Mouse (Mus musculus): ENCODE measurements around the gene Ccdc183.

The Ccdc183 gene

DNA sequence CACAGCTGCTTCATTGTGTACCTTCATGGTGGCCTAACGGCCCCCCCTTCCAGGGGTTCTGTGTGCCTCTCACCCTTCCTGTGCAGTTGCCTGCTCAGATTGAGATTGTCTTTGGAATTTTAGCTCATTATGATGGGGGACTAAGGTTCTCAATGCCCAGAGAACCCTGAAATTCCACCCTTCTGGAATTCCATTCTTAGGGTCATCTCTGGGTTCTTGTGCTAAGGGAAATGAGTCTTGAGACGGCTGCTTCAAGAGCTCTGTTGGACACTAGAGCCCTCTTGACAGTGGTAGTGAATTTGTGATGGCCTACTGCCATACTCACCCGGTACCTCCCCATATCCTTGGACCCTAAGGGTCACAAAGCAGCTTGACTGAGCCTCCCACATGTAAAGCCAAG is at the start of gene Ccdc183:
Gene Ccdc183 (minus strand): TSS at position 101 of the 400 bp plus-strand sequence.
- no peak for DNase-seq (ENCODE audit: low read depth in 2 of 2, low spot score in 2 of 2)

- no peak for DNase-seq (ENCODE audit: low read depth in 2 of 2, low spot score in 2 of 2)
These were observed 49.0 kb upstream of the Ccdc183 start for GRCm38 (mm10) chr2:25666516-25666915.

DNA sequence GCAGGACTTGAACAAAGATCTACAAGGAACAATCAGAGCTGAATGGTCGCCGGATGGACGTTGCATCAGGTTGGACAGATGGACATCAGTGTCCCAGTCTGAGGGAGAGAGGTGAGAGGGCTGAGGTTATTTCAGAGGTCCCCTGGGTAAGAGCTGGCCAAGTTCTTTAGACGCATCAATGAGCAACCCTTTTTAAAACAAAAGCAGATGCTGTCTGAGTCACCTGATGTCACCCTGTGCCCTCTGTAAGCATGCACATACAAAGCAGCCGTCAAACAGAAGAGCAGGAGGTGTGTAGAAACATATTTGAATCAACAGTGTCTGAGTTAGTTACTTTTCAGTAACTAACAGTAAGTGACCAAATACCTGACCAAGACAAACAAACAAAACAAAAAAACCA is 46.6 kb upstream of the Ccdc183 start:
- DNase-seq (ENCODE audit: low read depth in 2 of 2, low spot score in 2 of 2): no peak

- DNase-seq (ENCODE audit: low read depth in 2 of 2, low spot score in 2 of 2): peak; percentile 28 to 64
These were observed 46.0 kb upstream of the Ccdc183 start for GRCm38 (mm10) chr2:25663511-25663910.

GRCm38 (mm10) chr2:25661245-25661970 is 43.9 kb upstream of the Ccdc183 start:
- no peak for DNase-seq (ENCODE audit: low read depth in 2 of 2, low spot score in 2 of 2)

- no peak for DNase-seq (ENCODE audit: low read depth in 2 of 2, low spot score in 2 of 2)
These were observed 42.8 kb upstream of the Ccdc183 start for GRCm38 (mm10) chr2:25660279-25660678.

GRCm38 (mm10) chr2:25657652-25658051 is 40.2 kb upstream of the Ccdc183 start, which contains the start of gene Lcn5:
TSS of gene Lcn5 (plus strand) at chr2:25657952.
- no peak for DNase-seq (ENCODE audit: low read depth in 2 of 2, low spot score in 2 of 2)

DNA sequence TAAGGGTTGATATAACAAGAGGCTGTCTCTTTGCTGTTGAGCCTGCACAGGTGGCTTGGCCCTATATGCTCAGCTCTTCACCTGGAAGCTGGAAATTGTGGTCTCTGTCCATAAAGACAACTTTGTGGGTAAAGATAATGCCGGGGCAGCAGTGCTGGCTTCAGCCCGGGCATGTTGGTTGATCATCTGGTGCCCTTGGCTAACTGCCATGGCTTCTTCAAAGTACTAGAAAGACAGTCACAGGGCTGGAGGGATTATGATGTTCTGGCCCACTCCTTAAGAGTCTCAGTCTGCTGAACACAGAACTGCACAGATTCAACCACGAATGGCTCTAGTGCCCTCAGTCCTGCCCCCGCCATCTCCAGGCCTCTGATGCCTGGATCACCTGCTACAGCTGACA is 39.8 kb upstream of the Ccdc183 start:
- no peak for DNase-seq (ENCODE audit: low read depth in 2 of 2, low spot score in 2 of 2)

GRCm38 (mm10) chr2:25656691-25657090 is 39.2 kb upstream of the Ccdc183 start:
- no peak for DNase-seq (ENCODE audit: low read depth in 2 of 2, low spot score in 2 of 2)

DNA sequence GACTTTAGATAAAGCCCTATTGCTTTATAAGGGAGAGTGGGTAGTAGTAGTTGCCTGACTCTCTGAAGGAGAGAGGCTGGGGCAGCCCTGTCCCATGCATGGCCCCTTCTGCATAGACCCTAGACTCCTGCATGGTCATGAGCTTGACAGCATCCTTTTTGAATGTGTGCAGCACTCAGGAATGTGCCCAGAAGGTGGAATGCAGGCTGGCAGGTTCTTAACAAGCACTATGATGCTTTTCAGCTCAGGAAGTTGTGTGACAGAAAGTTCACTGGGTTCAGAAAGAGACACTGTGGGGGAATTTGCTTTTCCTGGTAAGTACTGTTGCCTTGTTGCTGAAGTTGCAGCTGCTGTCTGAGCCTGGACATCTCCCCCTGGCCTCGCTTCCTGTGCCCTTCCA is 37.0 kb upstream of the Ccdc183 start:
- DNase-seq (ENCODE audit: low read depth in 2 of 2, low spot score in 2 of 2): no peak

GRCm38 (mm10) chr2:25652902-25653301 is 35.4 kb upstream of the Ccdc183 start, which contains the start of gene Lcn8:
TSS of gene Lcn8 (plus strand) at chr2:25653120.
- no peak for DNase-seq (ENCODE audit: low read depth in 2 of 2, low spot score in 2 of 2)

DNA sequence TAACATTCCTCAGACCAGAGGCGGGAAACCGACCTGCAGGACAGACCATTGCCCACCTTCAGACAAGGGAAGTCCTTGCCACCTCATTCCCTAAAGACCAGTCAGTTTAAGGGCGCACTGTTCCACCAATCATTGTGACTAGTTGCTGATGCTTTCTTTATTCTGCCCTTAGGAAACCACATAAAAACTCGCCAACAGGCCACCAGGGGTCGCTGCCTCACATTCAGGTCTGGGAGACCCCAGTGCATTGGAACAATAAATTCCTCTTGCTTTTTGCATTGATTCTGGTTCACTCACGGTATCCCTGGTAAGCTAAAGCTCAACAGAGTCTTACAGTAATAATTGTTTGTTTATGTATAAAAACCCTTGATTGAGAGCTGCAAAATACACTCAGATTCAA is 22.4 kb upstream of the Ccdc183 start:
- peak in 1 of 2 experiments; percentile 49 for DNase-seq (ENCODE audit: low read depth in 2 of 2, low spot score in 2 of 2)

GRCm38 (mm10) chr2:25634046-25634445 is 16.6 kb upstream of the Ccdc183 start:
- DNase-seq (ENCODE audit: low read depth in 2 of 2, low spot score in 2 of 2): no peak

DNA sequence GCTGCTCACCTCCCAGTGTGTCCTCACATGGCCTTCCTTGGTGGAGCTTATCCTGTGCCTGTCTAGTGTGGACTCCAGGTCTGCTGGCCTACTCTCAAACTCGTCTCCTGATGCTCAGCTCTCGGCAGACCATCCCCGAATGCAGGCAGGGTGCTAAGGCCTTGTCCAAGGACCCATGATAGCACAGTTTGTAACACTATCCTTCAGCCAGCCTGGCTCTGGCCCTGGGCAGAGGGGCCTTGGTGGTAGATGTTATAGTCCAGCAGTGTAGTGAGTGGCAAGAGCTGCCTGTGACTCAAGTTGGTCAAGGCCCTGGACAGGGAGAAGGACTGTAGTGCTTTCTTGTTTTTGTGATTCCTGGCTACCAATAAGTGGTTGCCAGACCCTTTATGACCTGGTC is 16.1 kb upstream of the Ccdc183 start:
- DNase-seq (ENCODE audit: low read depth in 2 of 2, low spot score in 2 of 2): no peak

DNA sequence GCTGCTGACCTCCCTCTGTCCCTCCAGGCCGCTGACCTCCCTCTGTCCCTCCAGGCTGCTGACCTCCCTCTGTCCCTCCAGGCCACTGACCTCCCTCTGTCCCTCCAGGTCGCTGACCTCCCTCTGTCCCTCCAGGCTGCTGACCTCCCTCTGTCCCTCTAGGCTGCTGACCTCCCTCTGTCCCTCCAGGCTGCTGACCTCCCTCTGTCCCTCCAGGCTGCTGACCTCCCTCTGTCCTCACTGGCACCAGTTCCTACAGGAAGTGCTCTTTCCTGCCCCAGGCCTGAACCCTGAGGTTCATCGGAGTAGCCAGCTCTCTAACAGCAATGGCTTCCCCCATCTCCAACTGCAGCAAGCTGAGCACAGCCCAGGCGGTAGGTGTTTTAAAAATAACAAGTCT is 11.3 kb upstream of the Ccdc183 start:
- DNase-seq (ENCODE audit: low read depth in 2 of 2, low spot score in 2 of 2): no peak

DNA sequence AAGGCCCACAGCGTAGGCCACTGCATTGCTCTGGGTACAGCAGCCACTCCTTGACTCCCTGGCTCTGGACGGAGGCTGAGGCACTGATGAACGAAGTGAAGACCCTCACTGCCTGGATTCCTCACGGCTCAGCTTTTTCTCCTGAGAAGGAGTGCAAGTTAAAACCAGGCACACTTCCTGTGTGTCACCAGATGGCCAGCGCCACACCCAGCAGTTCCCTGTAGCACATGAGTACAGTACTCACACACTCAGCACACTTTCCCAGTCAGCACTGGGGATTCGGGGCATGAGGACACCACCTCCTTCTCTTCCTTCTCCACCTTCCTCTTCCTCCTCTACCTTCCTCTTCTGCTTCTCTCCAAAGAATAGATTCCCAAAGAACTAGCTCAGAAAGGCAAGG is 10.3 kb upstream of the Ccdc183 start, which contains the start of gene Fcna:
Gene Fcna (minus strand): TSS at position 220 of the 400 bp plus-strand sequence.
- DNase-seq (ENCODE audit: low read depth in 2 of 2, low spot score in 2 of 2): no peak

GRCm38 (mm10) chr2:25625986-25626385 is 8.5 kb upstream of the Ccdc183 start:
- DNase-seq (ENCODE audit: low read depth in 2 of 2, low spot score in 2 of 2): no peak

DNA sequence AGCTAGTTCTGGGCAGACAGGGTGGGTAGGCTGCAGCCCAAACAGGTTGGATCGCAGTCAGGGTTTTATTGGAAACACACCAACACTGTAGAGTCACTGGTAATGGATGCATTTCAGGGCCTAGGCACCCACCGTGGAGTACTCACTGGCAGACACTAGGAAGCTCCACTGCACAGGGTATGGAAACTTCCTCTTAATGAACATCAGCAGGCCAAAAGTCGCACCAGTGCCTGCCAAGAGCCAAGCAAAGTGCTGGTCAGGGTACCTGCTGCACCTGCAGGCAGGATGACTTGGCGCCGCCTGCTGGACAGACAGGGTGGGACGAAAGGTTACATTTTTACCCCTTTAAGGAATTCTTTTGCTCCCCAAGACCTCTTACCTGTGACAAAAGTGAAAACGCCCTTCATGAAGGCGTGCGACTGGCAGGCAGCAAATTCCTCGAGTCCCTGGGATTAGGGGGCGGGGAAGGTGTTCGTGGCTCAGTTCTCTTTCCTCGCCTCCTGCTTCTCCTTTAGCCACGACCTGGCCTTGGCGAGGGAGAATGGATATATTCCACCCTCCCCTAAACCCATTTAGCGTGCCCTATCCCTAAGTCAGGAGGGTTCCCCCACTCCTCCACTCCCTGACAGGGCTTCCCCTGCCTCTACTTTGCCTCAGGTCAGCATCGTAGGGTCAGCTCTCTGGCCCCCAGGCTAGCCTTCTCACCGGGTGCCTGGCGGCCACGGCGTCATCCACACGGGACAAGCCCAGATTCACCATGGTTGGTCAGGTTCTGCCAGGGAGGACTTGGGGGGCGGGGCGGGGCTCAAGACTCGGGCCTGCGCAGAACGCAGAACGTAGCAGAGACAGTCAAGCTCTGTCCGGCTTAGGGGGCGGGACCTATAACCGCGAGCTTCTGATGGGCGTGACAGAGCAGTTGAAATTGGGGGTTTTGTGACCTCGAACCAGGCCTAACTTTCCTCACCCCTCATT is 4.0 kb upstream of the Ccdc183 start, which contains the start of gene Tmem141:
Gene Tmem141 (minus strand): TSS at position 777 of the 972 bp plus-strand sequence.
- DNase-seq (ENCODE audit: low read depth in 2 of 2, low spot score in 2 of 2): peak; percentile 52 to 61

DNA sequence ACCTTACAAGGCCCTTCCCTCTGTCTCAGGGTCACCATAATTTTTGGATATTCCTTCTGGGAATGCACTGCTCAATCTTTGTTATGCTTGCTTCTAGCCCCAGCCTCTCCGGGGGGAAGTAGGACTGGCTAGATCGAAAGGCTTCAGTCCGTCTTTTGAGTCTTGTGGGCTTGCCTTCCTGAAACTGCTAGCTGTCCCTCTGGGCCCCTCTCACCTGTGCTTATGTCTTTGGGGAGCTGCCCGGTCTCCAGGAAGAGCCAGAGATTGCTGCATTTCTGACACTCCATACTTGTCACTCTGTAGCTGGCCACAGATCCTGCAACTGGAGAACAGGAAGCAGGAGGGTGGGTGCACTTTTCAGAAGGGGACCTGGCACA is 3.4 kb upstream of the Ccdc183 start:
- no peak for DNase-seq (ENCODE audit: low read depth in 2 of 2, low spot score in 2 of 2)

DNA sequence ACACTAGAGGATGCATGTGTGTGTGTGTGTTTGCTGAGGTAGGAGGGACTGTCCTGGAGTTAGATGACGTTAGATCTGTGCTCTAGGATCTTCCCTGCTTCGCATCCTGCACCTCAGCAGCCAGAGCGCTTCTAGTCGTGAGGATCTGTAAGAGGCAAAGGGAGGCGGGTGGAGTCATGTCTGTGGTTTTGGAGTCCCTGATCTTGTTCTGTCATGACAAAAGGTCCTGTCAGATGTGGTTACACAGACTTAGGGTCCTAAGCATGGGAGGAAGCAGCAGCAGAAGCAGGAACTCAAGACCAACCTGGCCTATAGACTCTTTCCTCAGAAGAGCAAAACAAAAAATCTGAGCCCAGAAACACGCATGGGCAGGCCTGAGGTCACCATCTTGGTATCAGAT is 2.9 kb upstream of the Ccdc183 start:
- DNase-seq (ENCODE audit: low read depth in 2 of 2, low spot score in 2 of 2): peak; percentile 23 to 46

DNA sequence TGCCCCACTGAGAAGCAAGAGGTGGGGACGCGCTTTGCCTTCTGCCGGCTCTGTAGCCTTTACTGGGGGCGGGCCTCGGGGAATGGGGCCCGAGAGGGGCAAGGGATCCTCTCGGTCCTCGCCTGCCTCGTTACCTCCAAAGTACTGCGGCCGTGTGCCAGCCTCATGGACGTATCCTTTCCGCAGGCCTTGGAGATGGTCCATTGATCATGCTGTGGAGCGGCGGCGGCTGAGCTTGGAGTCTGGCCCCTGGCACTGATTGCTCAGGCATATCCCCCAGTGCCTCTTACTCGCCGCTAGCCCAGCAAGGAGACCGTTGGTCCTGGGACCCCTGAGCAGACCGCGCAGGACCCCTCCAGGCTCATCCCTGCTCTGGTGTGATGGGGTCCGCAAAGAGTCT is 1.1 kb downstream of the Ccdc183 start:
- DNase-seq (ENCODE audit: low read depth in 2 of 2, low spot score in 2 of 2): no peak

- DNase-seq (ENCODE audit: low read depth in 2 of 2, low spot score in 2 of 2): no peak
These were observed 8.8 kb downstream of the Ccdc183 start for GRCm38 (mm10) chr2:25608671-25609070.

Measured in CD8-positive naive resting alpha-beta T cell, adult 2 months (primary cell).